Mouse (Mus musculus): Measurements from ENCODE around the gene Nxpe3.
A peak's percentile ranks its signal among the peaks of the same experiment; 100 is the strongest.
"Not testable (repeated sequence)": the region's sequence is repeated elsewhere in the genome, so short reads cannot be mapped to it uniquely, and the experiment has no call there.

The Nxpe3 gene

GRCm38 (mm10) chr16:55837653-55838052 is 57.4 kb downstream of the Nxpe3 start:
- not testable (repeated sequence) for DNase-seq (ENCODE audit: low spot score)

- no peak for DNase-seq (ENCODE audit: low spot score)
Measured at GRCm38 (mm10) chr16:55837168-55837567, 57.9 kb downstream of the Nxpe3 start.

GRCm38 (mm10) chr16:55835798-55836197 is 59.3 kb downstream of the Nxpe3 start:
- DNase-seq (ENCODE audit: low spot score) = no peak

GRCm38 (mm10) chr16:55832617-55833016 is 62.5 kb downstream of the Nxpe3 start:
- no peak for DNase-seq (ENCODE audit: low spot score)

- DNase-seq (ENCODE audit: low spot score) = no peak
Measured at GRCm38 (mm10) chr16:55832040-55832439, 63.0 kb downstream of the Nxpe3 start.

GRCm38 (mm10) chr16:55831451-55831850 is 63.6 kb downstream of the Nxpe3 start:
- no peak for DNase-seq (ENCODE audit: low spot score)

- DNase-seq (ENCODE audit: low spot score) = peak; percentile 53
Measured at GRCm38 (mm10) chr16:55823398-55824155, 71.5 kb downstream of the Nxpe3 start.

- DNase-seq (ENCODE audit: low spot score) = no peak
Measured at GRCm38 (mm10) chr16:55822741-55823397, 72.2 kb downstream of the Nxpe3 start.

GRCm38 (mm10) chr16:55821997-55822740 is 72.9 kb downstream of the Nxpe3 start:
- DNase-seq (ENCODE audit: low spot score) = peak; percentile 96

- no peak for DNase-seq (ENCODE audit: low spot score)
Measured at GRCm38 (mm10) chr16:55821571-55821981, 73.5 kb downstream of the Nxpe3 start.

GRCm38 (mm10) chr16:55820916-55821570 is 74.0 kb downstream of the Nxpe3 start:
- DNase-seq (ENCODE audit: low spot score) = no peak

GRCm38 (mm10) chr16:55820161-55820915 is 74.7 kb downstream of the Nxpe3 start:
- DNase-seq (ENCODE audit: low spot score) = peak; percentile 39

- DNase-seq (ENCODE audit: low spot score) = no peak
Measured at GRCm38 (mm10) chr16:55819186-55819861, 75.8 kb downstream of the Nxpe3 start.

- DNase-seq (ENCODE audit: low spot score) = no peak
Measured at GRCm38 (mm10) chr16:55817717-55818515, 77.2 kb downstream of the Nxpe3 start.

GRCm38 (mm10) chr16:55816202-55816941 is 78.7 kb downstream of the Nxpe3 start:
- peak; percentile 59 for DNase-seq (ENCODE audit: low spot score)

GRCm38 (mm10) chr16:55815466-55815865 is 79.6 kb downstream of the Nxpe3 start:
- DNase-seq (ENCODE audit: low spot score) = no peak

GRCm38 (mm10) chr16:55814686-55815085 is 80.4 kb downstream of the Nxpe3 start:
- no peak for DNase-seq (ENCODE audit: low spot score)

- no peak for DNase-seq (ENCODE audit: low spot score)
Measured at GRCm38 (mm10) chr16:55813916-55814315, 81.2 kb downstream of the Nxpe3 start.

- no peak for DNase-seq (ENCODE audit: low spot score)
Measured at GRCm38 (mm10) chr16:55811792-55812191, 83.3 kb downstream of the Nxpe3 start.

Measured in lung, postnatal 25 days (tissue).